Mouse (Mus musculus) stomach, postnatal 0 days (tissue): ENCODE results near the gene Slc25a41.

Experiments
- CTCF ChIP-seq: IDR thresholded peaks from 2 replicates; pipeline ENCODE4 v1.5.1; 2016; ENCODE audit warnings: antibody characterized with exemption, low read depth, mild to moderate bottlenecking, moderate library complexity
- EP300 ChIP-seq: optimal IDR thresholded peaks from 2 replicates; pipeline ENCODE3; 2016; ENCODE audit warnings: antibody characterized with exemption

GRCm38 (mm10) chr17:57058891-57059485 is 17.5 kb upstream of the Slc25a41 start, which contains the start of gene Crb3:
- no peak for TF ChIP-seq CTCF
- no peak for TF ChIP-seq EP300
